Mouse (Mus musculus) G1E (cell line): ENCODE data around the gene Rrp8. TPM values are rescaled to one million over a fixed set of nuclear protein-coding genes. Genes with fewer than 3 reads are reported as not detected.
A peak's percentile ranks its signal among the peaks of the same experiment; 100 is the strongest.
"Not testable (repeated sequence)": the region's sequence is repeated elsewhere in the genome, so short reads cannot be mapped to it uniquely, and the experiment has no call there.

Experiments
- ATAC-seq: 2 replicates; pipeline ENCODE4 v1.8.0; 2016; ENCODE audit warnings: mild to moderate bottlenecking; ENCODE audit not compliant: insufficient number of reproducible peaks, poor library complexity, low FRiP score, severe bottlenecking; ENCODE audit errors: extremely low read depth
- DNase-seq: peaks from one replicate; pipeline ENCODE4 v3.0.0; 2012; ENCODE audit warnings: low spot score
- H3K27me3 ChIP-seq: 2 replicates; pipeline ENCODE4 v1.6.1; 2012; ENCODE audit warnings: mild to moderate bottlenecking, low read length, inconsistent platforms; ENCODE audit not compliant: insufficient read depth
- H3K36me3 ChIP-seq: replicated peaks from 2 replicates; pipeline ENCODE3; 2012; ENCODE audit warnings: mild to moderate bottlenecking, inconsistent platforms
- H3K4me1 ChIP-seq: 2 replicates; pipeline ENCODE4 v1.6.1; 2012; ENCODE audit warnings: low read depth, low read length, inconsistent platforms, mixed read lengths; ENCODE audit not compliant: insufficient read depth
- H3K4me3 ChIP-seq: 2 replicates; pipeline ENCODE4 v1.5.1; 2012; ENCODE audit warnings: low read depth, mild to moderate bottlenecking, inconsistent platforms, low read length, moderate library complexity, mixed read lengths
- H3K9me3 ChIP-seq: replicated peaks from 2 replicates; pipeline ENCODE4 v1.6.1; 2012; ENCODE audit warnings: inconsistent platforms
- CTCF ChIP-seq: IDR thresholded peaks from 2 replicates; pipeline ENCODE4 v1.5.1; 2012; ENCODE audit warnings: low read depth, low read length, inconsistent platforms, mixed read lengths
- GATA1 ChIP-seq: IDR thresholded peaks from 2 replicates; pipeline ENCODE4 v1.6.1; 2012; ENCODE audit warnings: borderline replicate concordance, low read length, inconsistent platforms, mixed read lengths
- GATA2 ChIP-seq: IDR thresholded peaks from 2 replicates; pipeline ENCODE4 v1.6.1; 2012; ENCODE audit warnings: low read depth, low read length, inconsistent platforms, borderline replicate concordance
- POLR2AphosphoS5 ChIP-seq: IDR thresholded peaks from 2 replicates; pipeline ENCODE4 v1.6.1; 2012; ENCODE audit warnings: low read depth, low read length, inconsistent platforms; ENCODE audit not compliant: insufficient replicate concordance
- TAL1 ChIP-seq: conservative IDR thresholded peaks from 2 replicates; pipeline ENCODE4 v1.6.1; 2012; ENCODE audit warnings: low read depth, low read length, inconsistent platforms, mixed read lengths
- polyA plus RNA-seq: library from polyadenylated mRNA; stranded (reverse); fragments of >175 nt; gene quantifications from 2 replicates; pipeline ENCODE4 v1.2.3, GENCODE M21; 2012
- total RNA-seq, 2 experiments: library from RNA; stranded (forward) in 1 of 2; stranded (reverse) in 1 of 2; fragments of 200-1000 nt in 1 of 2; fragments of >200 nt in 1 of 2; fragmentation: Nextera tagmentation in 1 of 2; gene quantifications; 2 replicates each; pipeline ENCODE4 v1.2.3; 2014 to 2017

Gene Rrp8
- total and polyA plus RNA-seq, 3 experiments: 29.4 to 51.5 (median 35.1) TPM

DNA sequence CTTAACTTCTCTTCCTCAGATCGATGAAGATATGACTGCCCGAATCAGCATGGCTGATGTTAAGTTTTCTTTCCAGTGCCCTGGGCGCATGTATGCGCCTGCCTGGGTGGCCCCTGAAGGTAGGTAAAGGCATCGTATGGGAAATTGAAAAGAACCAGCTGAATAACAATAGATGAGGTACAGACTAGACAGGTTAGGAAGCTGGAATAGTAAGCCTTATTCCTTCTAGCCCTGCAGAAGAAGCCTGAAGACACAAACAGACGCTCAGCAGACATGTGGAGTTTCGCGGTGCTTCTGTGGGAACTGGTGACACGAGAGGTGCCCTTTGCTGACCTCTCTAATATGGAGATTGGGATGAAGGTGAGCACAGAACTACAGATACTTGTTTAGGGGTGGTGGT, 4.8 kb upstream of the Rrp8 start:
- DNase-seq: no peak
- TF ChIP-seq CTCF: no peak
- no peak for TF ChIP-seq TAL1
- TF ChIP-seq GATA2: no peak
- TF ChIP-seq POLR2AphosphoS5: no peak
- no peak for TF ChIP-seq GATA1
- no peaks in the 10 kb centered on the region for H3K9me3 ChIP-seq
- no peak overlapping the region for H3K4me3 ChIP-seq
- H3K27me3 ChIP-seq: no peaks in the 10 kb centered on the region
- peaks cover 63% of the 10 kb centered on the region for H3K36me3 ChIP-seq
- ATAC-seq: no peak
- peaks cover 75% of the 10 kb centered on the region for H3K4me1 ChIP-seq

DNA sequence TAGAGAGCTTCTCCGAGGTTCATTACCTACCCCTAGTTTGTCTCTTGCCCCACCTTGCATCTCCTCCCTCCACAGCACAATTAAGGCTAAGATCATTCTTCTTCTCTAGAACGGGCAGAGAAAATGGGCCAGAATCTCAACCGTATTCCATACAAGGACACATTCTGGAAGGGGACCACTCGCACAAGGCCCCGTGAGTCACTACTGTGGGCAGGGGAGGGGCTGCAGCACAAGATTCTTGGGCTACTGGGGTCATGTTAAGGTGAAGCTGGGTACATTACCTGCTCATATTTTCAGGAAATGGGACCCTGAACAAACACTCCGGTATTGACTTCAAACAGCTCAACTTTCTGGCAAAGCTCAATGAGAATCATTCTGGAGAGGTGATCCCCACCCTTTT, 3.7 kb upstream of the Rrp8 start:
- Histone ChIP-seq H3K36me3 (peaks cover 52% of the 10 kb centered on the region), H3K9me3 (no peaks in the 10 kb centered on the region), H3K4me3 (no peak overlapping the region), H3K27me3 (no peaks in the 10 kb centered on the region), H3K4me1 (peaks cover 76% of the 10 kb centered on the region)
- no peak for TF ChIP-seq CTCF
- ATAC-seq: no peak
- no peak for DNase-seq

DNA sequence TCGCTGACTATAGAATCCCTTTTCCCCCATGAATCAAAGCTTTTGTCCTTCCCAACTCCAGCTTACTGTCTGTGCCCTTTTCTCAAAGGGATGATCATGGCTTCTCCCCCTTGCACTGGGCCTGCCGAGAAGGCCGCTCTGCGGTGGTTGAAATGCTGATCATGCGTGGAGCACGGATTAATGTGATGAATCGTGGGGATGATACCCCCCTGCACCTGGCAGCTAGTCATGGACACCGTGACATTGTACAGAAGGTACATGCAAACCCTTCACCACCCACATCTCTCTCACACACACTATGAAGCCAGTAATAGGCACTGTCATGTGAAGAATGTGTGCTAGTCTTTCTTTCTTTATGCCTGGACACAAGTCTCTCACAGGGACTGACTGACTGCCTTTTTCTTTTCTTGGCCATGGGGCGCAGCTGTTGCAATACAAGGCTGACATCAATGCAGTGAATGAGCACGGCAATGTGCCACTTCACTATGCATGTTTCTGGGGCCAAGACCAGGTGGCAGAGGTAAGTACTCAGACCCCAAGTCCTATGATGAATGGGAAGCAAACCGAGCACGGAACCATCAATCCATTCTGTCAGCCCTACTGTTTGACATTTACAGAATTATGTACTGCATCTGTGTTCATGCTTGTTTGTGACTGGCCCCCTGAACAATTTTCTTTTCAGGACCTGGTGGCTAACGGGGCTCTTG, 3.1 kb upstream of the Rrp8 start:
- ATAC-seq: no peak
- H3K4me3 ChIP-seq: no peak overlapping the region
- no peaks in the 10 kb centered on the region for H3K9me3 ChIP-seq
- no peaks in the 10 kb centered on the region for H3K27me3 ChIP-seq
- TF ChIP-seq GATA2: no peak
- TF ChIP-seq POLR2AphosphoS5: peak; percentile 86
- no peak for DNase-seq
- peaks cover 51% of the 10 kb centered on the region for H3K36me3 ChIP-seq
- H3K4me1 ChIP-seq: peaks cover 79% of the 10 kb centered on the region

DNA sequence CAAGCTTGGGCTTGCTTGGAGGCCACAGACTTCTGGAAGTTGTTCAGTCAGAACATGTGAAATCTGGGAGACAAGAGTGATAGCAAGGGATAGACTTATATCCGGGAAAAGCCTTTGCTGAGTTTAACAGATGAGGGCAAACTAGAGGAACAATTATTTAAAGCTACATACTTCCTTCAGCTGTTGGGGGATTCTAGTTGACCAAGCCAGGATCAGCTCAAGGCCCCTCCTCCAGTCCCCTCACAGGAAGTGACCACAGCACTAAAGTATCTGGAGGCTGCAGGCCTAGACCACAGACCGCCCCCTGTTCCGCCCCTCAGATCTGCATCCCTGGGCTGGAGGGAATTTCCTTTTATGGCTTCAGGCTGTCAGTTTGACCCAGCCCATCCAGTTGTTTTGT, 1.8 kb upstream of the Rrp8 start:
- H3K27me3 ChIP-seq: no peaks in the 10 kb centered on the region
- peak overlapping the region; percentile 44; the same call in 1 of the 2 replicates for H3K4me3 ChIP-seq
- TF ChIP-seq TAL1: no peak
- no peak for TF ChIP-seq CTCF
- no peak for TF ChIP-seq GATA1
- H3K9me3 ChIP-seq: no peaks in the 10 kb centered on the region
- H3K36me3 ChIP-seq: peaks cover 61% of the 10 kb centered on the region
- H3K4me1 ChIP-seq: peaks cover 82% of the 10 kb centered on the region
- ATAC-seq (no peak), DNase-seq (peak; percentile 63)

DNA sequence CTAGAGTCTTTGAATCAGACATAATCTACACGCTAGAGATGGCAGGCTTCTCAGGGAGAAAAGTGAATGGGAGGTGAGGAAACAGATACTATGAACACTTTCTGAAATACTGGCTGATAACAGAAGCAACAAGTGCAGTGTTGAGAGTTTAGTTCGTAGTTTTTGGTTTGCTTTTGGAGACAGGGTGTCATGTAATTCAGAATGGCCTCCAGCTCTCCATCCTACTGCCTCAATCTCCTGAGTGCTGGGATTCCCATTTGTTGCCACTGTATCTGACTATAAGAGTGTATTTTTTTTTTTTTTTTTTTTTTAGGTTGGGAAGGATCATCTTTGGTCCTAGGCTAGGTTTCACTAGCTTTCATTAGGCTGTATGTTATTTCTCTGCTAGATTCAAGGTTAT, 1.1 kb upstream of the Rrp8 start:
- no peaks in the 10 kb centered on the region for H3K9me3 ChIP-seq
- DNase-seq: no peak
- no peaks in the 10 kb centered on the region for H3K27me3 ChIP-seq
- H3K4me1 ChIP-seq: peaks cover 87% of the 10 kb centered on the region
- TF ChIP-seq GATA2: no peak
- TF ChIP-seq CTCF: no peak
- TF ChIP-seq TAL1: no peak
- no peak for TF ChIP-seq GATA1
- no peak for TF ChIP-seq POLR2AphosphoS5
- H3K4me3 ChIP-seq: no peak overlapping the region; the same call in 1 of the 2 replicates
- no peak for ATAC-seq
- H3K36me3 ChIP-seq: peaks cover 66% of the 10 kb centered on the region

DNA sequence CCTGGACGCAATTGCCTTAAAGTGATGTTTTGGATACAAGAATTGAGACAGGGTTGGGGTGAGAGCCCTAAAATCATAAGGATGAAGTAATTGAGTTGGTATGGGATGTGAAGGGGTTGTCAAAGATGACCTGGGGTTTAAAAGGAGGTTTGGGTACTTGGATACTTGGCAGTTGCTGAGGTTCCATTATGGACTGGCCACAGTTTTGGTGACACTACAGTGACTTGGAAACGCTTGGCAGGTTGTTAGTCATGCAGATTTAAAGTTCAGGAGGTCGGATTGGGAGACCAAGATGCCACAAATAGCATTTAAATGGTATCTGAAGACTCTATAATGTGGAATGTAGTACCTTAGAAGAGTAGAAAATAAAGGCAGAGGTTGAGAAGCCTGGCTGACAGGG, 463 bp upstream of the Rrp8 start:
- ATAC-seq: no peak
- Histone ChIP-seq H3K9me3 (no peaks in the 10 kb centered on the region), H3K36me3 (peaks cover 66% of the 10 kb centered on the region), H3K27me3 (no peaks in the 10 kb centered on the region), H3K4me1 (peaks cover 83% of the 10 kb centered on the region), H3K4me3 (peak overlapping the region; percentile 82)
- TF ChIP-seq CTCF: no peak
- TF ChIP-seq GATA2: no peak
- TF ChIP-seq TAL1: no peak
- TF ChIP-seq POLR2AphosphoS5: no peak
- TF ChIP-seq GATA1: no peak
- DNase-seq: no peak

DNA sequence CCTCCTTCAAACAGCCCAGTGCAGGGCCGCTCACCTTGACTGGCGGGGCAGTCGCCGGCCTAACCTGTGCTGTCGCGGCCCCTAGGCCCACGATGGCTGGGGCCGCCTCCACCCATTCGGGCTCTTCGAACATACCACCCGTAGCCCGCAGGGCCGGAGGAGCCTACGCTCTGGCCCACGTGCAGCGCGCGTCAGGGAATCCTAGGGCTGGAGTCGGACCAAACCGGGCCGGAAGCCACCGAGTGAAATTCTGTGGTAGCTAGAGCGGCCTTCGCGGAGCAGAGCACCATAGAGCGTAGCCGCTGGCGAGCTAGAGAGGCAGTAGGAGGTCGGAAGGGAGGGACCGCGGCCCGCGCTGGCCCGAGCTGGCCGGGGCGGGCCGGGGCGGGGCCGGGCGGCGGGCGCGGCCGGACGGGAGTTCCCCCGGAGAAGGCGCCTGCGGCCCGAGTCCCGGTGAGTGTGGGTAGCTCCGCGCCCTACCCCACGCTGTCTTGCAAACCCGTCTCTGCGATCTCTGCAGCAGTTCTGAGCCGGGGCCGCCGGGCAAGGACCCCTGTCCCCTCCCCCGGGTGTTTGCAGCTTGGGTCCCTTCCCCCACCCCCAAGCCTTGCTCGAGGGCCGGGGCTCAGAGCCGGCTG, 802 bp downstream of the Rrp8 start, which contains the start of gene Ilk:
Gene Ilk, plus strand, starts transcription at position 329 of the 638 bp plus-strand sequence.
- ATAC-seq: peak; percentile 92
- DNase-seq: peak; percentile 77
- no peaks in the 10 kb centered on the region for H3K27me3 ChIP-seq
- peaks cover 66% of the 10 kb centered on the region for H3K36me3 ChIP-seq
- H3K9me3 ChIP-seq: no peaks in the 10 kb centered on the region
- peak within 1 kb of the TSS; percentile 82 for H3K4me3 ChIP-seq
- TF ChIP-seq CTCF (no peak), TAL1 (no peak), POLR2AphosphoS5 (no peak), GATA1 (no peak), GATA2 (no peak)
- peaks cover 73% of the 10 kb centered on the region for H3K4me1 ChIP-seq

DNA sequence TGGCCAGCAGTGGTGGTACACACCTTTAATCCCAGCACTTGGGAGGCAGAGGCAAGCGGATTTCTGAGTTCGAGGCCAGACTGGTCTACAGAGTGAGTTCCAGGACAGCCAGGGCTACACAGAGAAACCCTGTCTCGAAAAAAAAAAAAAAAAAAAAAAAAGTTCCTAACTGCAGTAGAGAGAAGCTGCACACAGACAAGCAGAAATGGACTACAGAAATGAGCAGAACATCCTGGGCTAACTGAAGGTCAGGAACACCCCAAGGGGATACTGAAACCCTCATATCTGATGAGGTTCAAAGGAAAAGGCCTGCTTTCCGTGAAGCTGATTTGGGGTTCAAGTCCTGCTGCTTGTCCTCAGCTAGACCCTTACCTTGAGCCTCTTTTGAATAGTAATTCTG, 1.7 kb downstream of the Rrp8 start:
- H3K4me3 ChIP-seq: peak overlapping the region; percentile 82
- H3K36me3 ChIP-seq: peaks cover 66% of the 10 kb centered on the region
- not testable (repeated sequence) for ATAC-seq, H3K9me3 ChIP-seq, H3K27me3 ChIP-seq, DNase-seq
- peaks cover 64% of the 10 kb centered on the region for H3K4me1 ChIP-seq
